Mouse (Mus musculus) heart, embryonic 10.5 days (tissue): ENCODE measurements around the gene Ppp1r27. TPM values are rescaled to one million over a fixed set of nuclear protein-coding genes. Genes with fewer than 3 reads are reported as not detected.

Source experiments
- DNase-seq: peaks from one replicate; pipeline ENCODE4 v3.0.0-alpha.2; 2017; ENCODE audit warnings: low spot score
- H3K27ac ChIP-seq: fragments of 300-500 bp; sonication (generic); 2 replicates; pipeline ENCODE4 v1.5.1; 2016; ENCODE audit warnings: mild to moderate bottlenecking
- H3K27me3 ChIP-seq: fragments of 300-500 bp; sonication (generic); 2 replicates; pipeline ENCODE4 v1.6.1; 2016; ENCODE audit warnings: mild to moderate bottlenecking; ENCODE audit not compliant: poor library complexity, insufficient read depth, severe bottlenecking
- H3K36me3 ChIP-seq: fragments of 300-500 bp; sonication (generic); 2 replicates; pipeline ENCODE4 v1.6.1; 2016; ENCODE audit warnings: mild to moderate bottlenecking, moderate library complexity
- H3K4me1 ChIP-seq: fragments of 300-500 bp; sonication (generic); 2 replicates; pipeline ENCODE4 v1.6.1; 2016; ENCODE audit warnings: mild to moderate bottlenecking
- H3K4me3 ChIP-seq: fragments of 300-500 bp; sonication (generic); 2 replicates; pipeline ENCODE4 v1.5.1; 2016; ENCODE audit warnings: mild to moderate bottlenecking, moderate library complexity
- H3K9me3 ChIP-seq: fragments of 300-500 bp; sonication (generic); 2 replicates; pipeline ENCODE4 v1.6.1; 2016; ENCODE audit warnings: mild to moderate bottlenecking, moderate library complexity
- WGBS: fragments of 180-500 bp; shearing (Covaris S2); methylation state at CpG from one replicate; pipeline ENCODE4 v1.1.7; 2016; 5-methylcytosine and 5-hydroxymethylcytosine counted together
- polyA plus RNA-seq: library from polyadenylated mRNA; unstranded; fragments of >200 nt; fragmentation: Nextera tagmentation; extraction: Ambion mirVana; gene quantifications from 2 replicates; pipeline ENCODE4 v1.2.1, GENCODE M21; 2016

Gene Ppp1r27
- polyA plus RNA-seq, 1 experiment from 2014 or later: not detected

- peaks cover 33% of the 10 kb centered on the region for H3K4me1 ChIP-seq
- peak; percentile 77 for DNase-seq
- H3K27me3 ChIP-seq: no peaks in the 10 kb centered on the region
- no peaks in the 10 kb centered on the region for H3K9me3 ChIP-seq
- WGBS: 58% methylated on average over 7 of the region's 7 CpGs
- peaks cover 63% of the 10 kb centered on the region for H3K36me3 ChIP-seq
- H3K4me3 ChIP-seq: peak overlapping the region; percentile 91
- peak overlapping the region; percentile 99 for H3K27ac ChIP-seq
Observed at GRCm38 (mm10) chr11:120580190-120580589, 29.3 kb upstream of the Ppp1r27 start.

GRCm38 (mm10) chr11:120579316-120580107, 28.6 kb upstream of the Ppp1r27 start:
- peak overlapping the region; percentile 99 for H3K27ac ChIP-seq
- H3K4me3 ChIP-seq: peak overlapping the region; percentile 91
- peaks cover 36% of the 10 kb centered on the region for H3K4me1 ChIP-seq
- H3K36me3 ChIP-seq: peaks cover 57% of the 10 kb centered on the region
- WGBS: 53% methylated on average over 15 of the region's 15 CpGs
- H3K9me3 ChIP-seq: no peaks in the 10 kb centered on the region
- peak; percentile 90 for DNase-seq
- H3K27me3 ChIP-seq: no peaks in the 10 kb centered on the region

- Histone ChIP-seq H3K27me3 (no peaks in the 10 kb centered on the region), H3K27ac (peak overlapping the region; percentile 99), H3K9me3 (no peaks in the 10 kb centered on the region), H3K36me3 (peaks cover 50% of the 10 kb centered on the region), H3K4me3 (peak overlapping the region; percentile 91; the same call in 1 of the 2 replicates), H3K4me1 (peaks cover 42% of the 10 kb centered on the region)
- WGBS: 59% methylated on average over 11 of the region's 11 CpGs
- DNase-seq: no peak
Observed at GRCm38 (mm10) chr11:120578694-120579243, 27.8 kb upstream of the Ppp1r27 start.

- 82% methylated on average over 10 of the region's 10 CpGs for WGBS
- DNase-seq: peak; percentile 70
- H3K27me3 ChIP-seq: no peaks in the 10 kb centered on the region
- peaks cover 45% of the 10 kb centered on the region for H3K36me3 ChIP-seq
- no peak overlapping the region for H3K4me3 ChIP-seq
- peaks cover 42% of the 10 kb centered on the region for H3K4me1 ChIP-seq
- peak overlapping the region; percentile 4; the same call in 1 of the 2 replicates for H3K27ac ChIP-seq
- no peaks in the 10 kb centered on the region for H3K9me3 ChIP-seq
Observed at GRCm38 (mm10) chr11:120578024-120578693, 27.2 kb upstream of the Ppp1r27 start.

DNA sequence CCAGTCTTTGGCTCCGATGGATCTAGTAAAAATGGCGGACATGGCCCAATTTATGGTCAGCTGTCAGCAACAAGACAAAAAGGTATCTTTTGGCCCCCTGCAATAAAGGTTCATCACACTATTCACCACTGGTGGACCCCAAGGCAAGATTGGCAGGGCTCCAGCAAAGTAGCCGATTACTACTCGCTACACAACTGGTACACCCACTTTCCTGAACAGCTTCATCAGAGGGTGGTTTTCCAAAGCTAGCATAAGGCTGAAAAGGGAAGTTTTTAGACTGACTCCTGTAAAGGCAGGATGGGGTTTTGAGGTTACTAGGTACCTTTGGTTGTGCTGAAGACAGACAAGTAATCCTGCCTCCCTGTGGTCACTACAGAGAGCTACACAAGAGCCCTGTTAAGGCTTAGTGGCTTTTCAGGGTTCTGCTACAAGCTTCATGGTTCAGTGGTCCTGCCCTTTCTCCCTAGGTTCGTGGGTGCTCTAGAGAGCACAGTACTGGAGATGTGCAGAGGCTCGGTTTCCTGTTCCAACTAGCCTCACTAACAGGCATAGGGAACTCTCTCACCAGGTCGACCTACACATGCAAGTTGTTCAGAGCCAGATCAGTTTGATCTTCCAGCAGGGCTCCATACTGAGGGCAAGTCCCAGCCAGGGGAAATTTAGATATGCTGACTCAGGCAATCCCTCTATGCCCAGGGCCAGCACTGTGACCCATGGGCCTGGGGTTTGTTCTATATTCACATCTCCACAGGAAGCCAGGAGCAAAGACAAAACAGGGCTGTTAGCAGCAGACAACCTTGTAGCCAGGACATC, 26.5 kb upstream of the Ppp1r27 start:
- Histone ChIP-seq H3K27me3 (no peaks in the 10 kb centered on the region), H3K4me3 (no peak overlapping the region), H3K9me3 (no peaks in the 10 kb centered on the region), H3K4me1 (peaks cover 42% of the 10 kb centered on the region), H3K36me3 (peaks cover 40% of the 10 kb centered on the region), H3K27ac (no peak overlapping the region)
- WGBS: 88% methylated on average over 7 of the region's 7 CpGs
- DNase-seq: peak; percentile 71

- 68% methylated on average over 3 of the region's 3 CpGs for WGBS
- Histone ChIP-seq H3K27ac (no peak overlapping the region), H3K36me3 (peaks cover 40% of the 10 kb centered on the region), H3K9me3 (no peaks in the 10 kb centered on the region), H3K4me3 (no peak overlapping the region), H3K4me1 (peaks cover 39% of the 10 kb centered on the region), H3K27me3 (no peaks in the 10 kb centered on the region)
- peak; percentile 74 for DNase-seq
Observed at GRCm38 (mm10) chr11:120576365-120576981, 25.5 kb upstream of the Ppp1r27 start.

GRCm38 (mm10) chr11:120575940-120576339, 25.0 kb upstream of the Ppp1r27 start:
- no peak for DNase-seq
- Histone ChIP-seq H3K36me3 (peaks cover 46% of the 10 kb centered on the region), H3K27ac (no peak overlapping the region), H3K4me3 (no peak overlapping the region), H3K4me1 (peaks cover 44% of the 10 kb centered on the region), H3K9me3 (no peaks in the 10 kb centered on the region), H3K27me3 (no peaks in the 10 kb centered on the region)

DNA sequence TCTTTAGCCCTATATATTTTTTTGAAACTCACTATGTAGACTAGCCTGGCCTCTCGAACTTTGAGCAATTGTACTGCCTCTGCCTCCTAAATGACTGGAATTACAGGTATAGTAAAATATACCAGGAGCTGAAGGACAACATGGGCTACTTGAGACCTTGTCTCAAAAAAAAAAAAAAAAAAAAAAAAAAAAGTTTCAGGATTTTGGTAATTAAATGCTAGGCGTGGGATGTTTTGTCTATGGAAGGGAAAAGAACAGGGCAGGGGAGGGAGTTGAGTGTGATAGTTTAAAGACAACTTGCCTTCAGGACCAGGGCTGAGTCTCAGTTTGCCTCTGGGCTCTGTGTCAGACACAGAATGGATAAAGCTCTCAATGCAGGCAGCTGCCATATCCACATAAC, 24.1 kb upstream of the Ppp1r27 start:
- no peak overlapping the region for H3K4me3 ChIP-seq
- 86% methylated on average over 2 of the region's 2 CpGs for WGBS
- H3K27me3 ChIP-seq: no peaks in the 10 kb centered on the region
- DNase-seq: no peak
- H3K9me3 ChIP-seq: no peaks in the 10 kb centered on the region
- H3K4me1 ChIP-seq: peaks cover 42% of the 10 kb centered on the region
- peak overlapping the region; percentile 97 for H3K27ac ChIP-seq
- H3K36me3 ChIP-seq: peaks cover 54% of the 10 kb centered on the region

GRCm38 (mm10) chr11:120574278-120574600, 23.3 kb upstream of the Ppp1r27 start:
- Histone ChIP-seq H3K36me3 (peaks cover 53% of the 10 kb centered on the region), H3K9me3 (no peaks in the 10 kb centered on the region), H3K4me1 (peaks cover 34% of the 10 kb centered on the region), H3K4me3 (peak overlapping the region; percentile 99), H3K27me3 (no peaks in the 10 kb centered on the region), H3K27ac (peak overlapping the region; percentile 97)
- 47% methylated on average over 5 of the region's 5 CpGs for WGBS
- no peak for DNase-seq

- Histone ChIP-seq H3K4me3 (peak overlapping the region; percentile 99), H3K27me3 (no peaks in the 10 kb centered on the region), H3K27ac (peak overlapping the region; percentile 97), H3K36me3 (peaks cover 50% of the 10 kb centered on the region), H3K9me3 (no peaks in the 10 kb centered on the region), H3K4me1 (peaks cover 29% of the 10 kb centered on the region)
- no peak for DNase-seq
- under 1% methylated on average over 23 of the region's 23 CpGs for WGBS
Observed at GRCm38 (mm10) chr11:120573585-120574277, 22.8 kb upstream of the Ppp1r27 start.

DNA sequence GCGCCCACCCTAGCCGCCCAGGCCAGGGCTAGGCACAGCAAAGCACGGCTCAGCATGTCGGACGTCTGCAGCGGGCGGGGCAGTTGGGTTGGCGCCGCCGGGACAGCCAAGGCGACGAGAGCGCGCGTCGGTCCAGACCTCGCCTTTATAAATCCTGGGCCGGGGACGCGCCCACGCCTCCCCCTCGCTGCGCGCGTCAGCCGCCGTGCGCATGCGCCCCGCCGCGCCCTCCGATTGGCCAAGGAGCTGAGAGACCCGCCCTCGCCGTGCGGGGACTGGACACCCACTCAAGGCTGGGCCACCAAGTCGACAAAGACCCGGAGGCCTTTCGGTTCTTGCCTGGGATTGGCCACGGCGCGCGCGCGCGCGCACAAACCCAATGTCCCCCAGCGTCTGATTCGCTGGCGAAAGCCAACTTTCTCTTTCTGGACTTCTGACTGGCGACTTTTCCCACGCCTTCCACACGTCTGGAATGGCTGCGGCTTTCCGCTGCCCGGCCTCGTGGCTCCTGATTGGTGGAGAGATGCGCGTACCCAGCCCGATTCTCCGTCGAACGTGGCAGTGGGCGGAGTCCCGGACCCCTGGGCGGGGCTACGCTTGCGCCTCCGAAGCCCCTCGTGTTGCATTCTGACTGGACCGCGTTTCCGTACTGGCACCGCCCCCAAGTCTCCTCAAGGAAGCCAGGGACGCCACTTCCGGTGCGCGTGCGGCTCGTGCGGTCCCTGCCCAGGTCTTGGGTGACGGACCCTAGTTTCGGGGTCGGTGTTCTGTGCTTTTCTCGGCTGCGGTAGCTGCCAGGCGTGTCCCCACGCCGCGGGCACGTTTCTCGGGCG, 22.0 kb upstream of the Ppp1r27 start, which contains the start of gene P4hb:
P4hb (minus strand) TSS at position 502 of the 833 bp plus-strand sequence.
- DNase-seq: peak; percentile 100
- under 1% methylated on average over 94 of the region's 94 CpGs for WGBS
- H3K4me1 ChIP-seq: peaks cover 24% of the 10 kb centered on the region
- peaks cover 50% of the 10 kb centered on the region for H3K36me3 ChIP-seq
- peak within 1 kb of the TSS; percentile 97 for H3K27ac ChIP-seq
- no peaks in the 10 kb centered on the region for H3K27me3 ChIP-seq
- H3K4me3 ChIP-seq: peak within 1 kb of the TSS; percentile 99
- H3K9me3 ChIP-seq: no peaks in the 10 kb centered on the region
